Mouse (Mus musculus): ENCODE data around the gene Gm10134. TPM values are rescaled to one million over a fixed set of nuclear protein-coding genes. Genes with fewer than 3 reads are reported as not detected.

Gm10134 gene
- polyA plus RNA-seq, 1 experiment = not detected

- Histone ChIP-seq H3K4me1 (ENCODE audit: control insufficient read depth, insufficient read depth, low read length) (peaks cover 24% of the 10 kb centered on the region; the same call in 1 of the 2 replicates), H3K4me3 (ENCODE audit: insufficient read depth, low read length) (no peak overlapping the region), H3K27ac (ENCODE audit: insufficient read depth, low read length) (no peak overlapping the region)
- TF ChIP-seq POLR2A (IDR thresholded peaks at IDR 0.05; ENCODE audit: low read depth, low read length) (no peak), CTCF (IDR thresholded peaks at IDR 0.05; ENCODE audit: borderline replicate concordance, insufficient read depth, low read length) (no peak)
These were observed 15.8 kb downstream of the Gm10134 start for GRCm38 (mm10) chr2:28521571-28522151.

GRCm38 (mm10) chr2:28522166-28522565, 16.3 kb downstream of the Gm10134 start:
- H3K4me1 ChIP-seq (ENCODE audit: control insufficient read depth, insufficient read depth, low read length) = peaks cover 23% of the 10 kb centered on the region; the same call in 1 of the 2 replicates
- TF ChIP-seq CTCF (IDR thresholded peaks at IDR 0.05; ENCODE audit: borderline replicate concordance, insufficient read depth, low read length) (no peak), POLR2A (IDR thresholded peaks at IDR 0.05; ENCODE audit: low read depth, low read length) (no peak)
- H3K27ac ChIP-seq (ENCODE audit: insufficient read depth, low read length) = no peak overlapping the region
- no peak overlapping the region for H3K4me3 ChIP-seq (ENCODE audit: insufficient read depth, low read length)

GRCm38 (mm10) chr2:28523643-28524117, 17.8 kb downstream of the Gm10134 start:
- H3K4me1 ChIP-seq (ENCODE audit: control insufficient read depth, insufficient read depth, low read length) = peaks cover 20% of the 10 kb centered on the region; the same call in 1 of the 2 replicates
- H3K27ac ChIP-seq (ENCODE audit: insufficient read depth, low read length) = peak overlapping the region; percentile 54
- TF ChIP-seq POLR2A (IDR thresholded peaks at IDR 0.05; ENCODE audit: low read depth, low read length) (peak; percentile 37; the same call in 1 of the 2 replicates), CTCF (IDR thresholded peaks at IDR 0.05; ENCODE audit: borderline replicate concordance, insufficient read depth, low read length) (no peak)
- H3K4me3 ChIP-seq (ENCODE audit: insufficient read depth, low read length) = no peak overlapping the region

GRCm38 (mm10) chr2:28524406-28524805, 18.5 kb downstream of the Gm10134 start:
- Histone ChIP-seq H3K27ac (ENCODE audit: insufficient read depth, low read length) (peak overlapping the region; percentile 54), H3K4me3 (ENCODE audit: insufficient read depth, low read length) (no peak overlapping the region), H3K4me1 (ENCODE audit: control insufficient read depth, insufficient read depth, low read length) (peaks cover 20% of the 10 kb centered on the region; the same call in 1 of the 2 replicates)
- TF ChIP-seq POLR2A (IDR thresholded peaks at IDR 0.05; ENCODE audit: low read depth, low read length) (no peak), CTCF (IDR thresholded peaks at IDR 0.05; ENCODE audit: borderline replicate concordance, insufficient read depth, low read length) (no peak)

GRCm38 (mm10) chr2:28525219-28525942, 19.5 kb downstream of the Gm10134 start:
- H3K27ac ChIP-seq (ENCODE audit: insufficient read depth, low read length) = peak overlapping the region; percentile 54
- TF ChIP-seq CTCF (IDR thresholded peaks at IDR 0.05; ENCODE audit: borderline replicate concordance, insufficient read depth, low read length) (no peak), POLR2A (IDR thresholded peaks at IDR 0.05; ENCODE audit: low read depth, low read length) (no peak)
- H3K4me1 ChIP-seq (ENCODE audit: control insufficient read depth, insufficient read depth, low read length) = peaks cover 21% of the 10 kb centered on the region
- H3K4me3 ChIP-seq (ENCODE audit: insufficient read depth, low read length) = no peak overlapping the region

- Histone ChIP-seq H3K27ac (ENCODE audit: insufficient read depth, low read length) (peak overlapping the region; percentile 14), H3K4me1 (ENCODE audit: control insufficient read depth, insufficient read depth, low read length) (peaks cover 24% of the 10 kb centered on the region)
- no peak for TF ChIP-seq POLR2A (IDR thresholded peaks at IDR 0.05; ENCODE audit: low read depth, low read length)
- peak; percentile 35; the same call in 1 of the 2 replicates for TF ChIP-seq CTCF (IDR thresholded peaks at IDR 0.05; ENCODE audit: borderline replicate concordance, insufficient read depth, low read length)
These were observed 20.3 kb downstream of the Gm10134 start for GRCm38 (mm10) chr2:28525943-28526876.

GRCm38 (mm10) chr2:28527436-28528353, 21.8 kb downstream of the Gm10134 start:
- H3K27ac ChIP-seq (ENCODE audit: insufficient read depth, low read length) = no peak overlapping the region
- no peak for TF ChIP-seq POLR2A (IDR thresholded peaks at IDR 0.05; ENCODE audit: low read depth, low read length)
- TF ChIP-seq CTCF (IDR thresholded peaks at IDR 0.05; ENCODE audit: borderline replicate concordance, insufficient read depth, low read length) = no peak
- H3K4me3 ChIP-seq (ENCODE audit: insufficient read depth, low read length) = no peak overlapping the region
- H3K4me1 ChIP-seq (ENCODE audit: control insufficient read depth, insufficient read depth, low read length) = peaks cover 25% of the 10 kb centered on the region

More at GRCm38 (mm10) chr2:28525943-28526876, 20.3 kb downstream of the Gm10134 start:
- H3K4me3 ChIP-seq (ENCODE audit: insufficient read depth, low read length) = no peak overlapping the region

- no peak overlapping the region for H3K4me3 ChIP-seq (ENCODE audit: insufficient read depth, low read length)
- TF ChIP-seq CTCF (IDR thresholded peaks at IDR 0.05; ENCODE audit: borderline replicate concordance, insufficient read depth, low read length) (no peak), POLR2A (IDR thresholded peaks at IDR 0.05; ENCODE audit: low read depth, low read length) (no peak)
- H3K27ac ChIP-seq (ENCODE audit: insufficient read depth, low read length) = no peak overlapping the region
- H3K4me1 ChIP-seq (ENCODE audit: control insufficient read depth, insufficient read depth, low read length) = peaks cover 28% of the 10 kb centered on the region
These were observed 22.4 kb downstream of the Gm10134 start for GRCm38 (mm10) chr2:28528354-28528730.

Measured in embryonic fibroblast, embryonic 13.5 days (primary cell).